Mouse (Mus musculus) layer of hippocampus, adult 2 months (tissue): ENCODE data around the gene Ptprj. TPM values are rescaled to one million over a fixed set of nuclear protein-coding genes. Genes with fewer than 3 reads are reported as not detected.

Source experiments
- DNase-seq, 2 experiments: peaks; one replicate each; pipeline ENCODE4 v3.0.0; 2022; ENCODE audit warnings: low spot score in 2 of 2
- H3K27ac ChIP-seq: fragments of 200-600 bp; 2 replicates; pipeline ENCODE4 v1.8.1; 2022
- H3K4me3 ChIP-seq: fragments of 200-600 bp; 2 replicates; pipeline ENCODE4 v1.8.1; 2022; ENCODE audit warnings: mild to moderate bottlenecking
- CTCF ChIP-seq: fragments of 200-600 bp; conservative IDR thresholded peaks from 2 replicates; pipeline ENCODE4 v1.8.1; 2022; ENCODE audit warnings: antibody characterized with exemption, mild to moderate bottlenecking, moderate library complexity
- total RNA-seq, 2 experiments: library from RNA; stranded (reverse); gene quantifications; 2 replicates each; pipeline ENCODE4 v1.2.3; 2021

Gene Ptprj
- total RNA-seq, 2 experiments from 2014 or later: 128 to 130 TPM

GRCm38 (mm10) chr2:90584506-90584905, 4.1 kb upstream of the Ptprj start:
- no peak overlapping the region for H3K4me3 ChIP-seq
- H3K27ac ChIP-seq: no peak overlapping the region
- no peak for DNase-seq
- no peak for TF ChIP-seq CTCF

- Histone ChIP-seq H3K4me3 (no peak overlapping the region), H3K27ac (no peak overlapping the region)
- DNase-seq: no peak
- TF ChIP-seq CTCF: 0 out of 2 replicates have a peak, but pooled peaks have one; percentile 3
These were observed 3.2 kb upstream of the Ptprj start for GRCm38 (mm10) chr2:90583628-90584131.

- no peak for DNase-seq
- H3K27ac ChIP-seq: no peak overlapping the region
These were observed 2.4 kb upstream of the Ptprj start for GRCm38 (mm10) chr2:90582814-90583213.

GRCm38 (mm10) chr2:90582311-90582710, 1.9 kb upstream of the Ptprj start:
- Histone ChIP-seq H3K27ac (no peak overlapping the region), H3K4me3 (no peak overlapping the region)
- no peak for TF ChIP-seq CTCF
- no peak for DNase-seq

More at GRCm38 (mm10) chr2:90582814-90583213, 2.4 kb upstream of the Ptprj start:
- no peak overlapping the region for H3K4me3 ChIP-seq
- no peak for TF ChIP-seq CTCF

GRCm38 (mm10) chr2:90581796-90582125, 1.3 kb upstream of the Ptprj start:
- Histone ChIP-seq H3K27ac (no peak overlapping the region), H3K4me3 (no peak overlapping the region)
- DNase-seq: no peak
- TF ChIP-seq CTCF: no peak

GRCm38 (mm10) chr2:90581006-90581795, 754 bp upstream of the Ptprj start:
- no peak for DNase-seq
- peak overlapping the region; percentile 97 for H3K27ac ChIP-seq
- peak overlapping the region; percentile 87 for H3K4me3 ChIP-seq
- TF ChIP-seq CTCF: no peak

GRCm38 (mm10) chr2:90579728-90580235, 665 bp downstream of the Ptprj start:
- TF ChIP-seq CTCF: peak; percentile 59
- Histone ChIP-seq H3K4me3 (peak overlapping the region; percentile 87), H3K27ac (peak overlapping the region; percentile 97)
- DNase-seq: no peak

- H3K4me3 ChIP-seq: peak overlapping the region; percentile 87
- DNase-seq: peak in 1 of 2 experiments; percentile 32
These were observed 1.3 kb downstream of the Ptprj start for GRCm38 (mm10) chr2:90579038-90579727.

GRCm38 (mm10) chr2:90577451-90578279, 2.8 kb downstream of the Ptprj start:
- H3K27ac ChIP-seq: peak overlapping the region; percentile 69; the same call in 1 of the 2 replicates
- H3K4me3 ChIP-seq: peak overlapping the region; percentile 87; the same call in 1 of the 2 replicates
- no peak for TF ChIP-seq CTCF
- peak in 1 of 2 experiments; percentile 8 for DNase-seq

More at GRCm38 (mm10) chr2:90579038-90579727, 1.3 kb downstream of the Ptprj start:
- H3K27ac ChIP-seq: peak overlapping the region; percentile 97
- no peak for TF ChIP-seq CTCF

GRCm38 (mm10) chr2:90576936-90577335, 3.5 kb downstream of the Ptprj start:
- Histone ChIP-seq H3K27ac (peak overlapping the region; percentile 10; the same call in 1 of the 2 replicates), H3K4me3 (no peak overlapping the region)
- no peak for TF ChIP-seq CTCF
- peak in 1 of 2 experiments; percentile 4 for DNase-seq

GRCm38 (mm10) chr2:90576411-90576810, 4.0 kb downstream of the Ptprj start:
- DNase-seq: no peak
- Histone ChIP-seq H3K4me3 (no peak overlapping the region), H3K27ac (0 out of 2 replicates have a peak overlapping the region, but pooled peaks have one; percentile 28)
- TF ChIP-seq CTCF: no peak

GRCm38 (mm10) chr2:90575713-90576112, 4.7 kb downstream of the Ptprj start:
- Histone ChIP-seq H3K27ac (peak overlapping the region; percentile 47; the same call in 1 of the 2 replicates), H3K4me3 (no peak overlapping the region)
- DNase-seq: no peak
- TF ChIP-seq CTCF: no peak

GRCm38 (mm10) chr2:90575116-90575515, 5.3 kb downstream of the Ptprj start:
- Histone ChIP-seq H3K27ac (peak overlapping the region; percentile 65; the same call in 1 of the 2 replicates), H3K4me3 (no peak overlapping the region)
- DNase-seq: peak in 1 of 2 experiments; percentile 7
- TF ChIP-seq CTCF: no peak
